Mouse (Mus musculus) MEL-GATA-1-ER (cell line): ENCODE data around the gene Wdr48.

Experiments
- DNase-seq: peaks from one replicate; pipeline ENCODE4 v3.0.0-alpha.2; 2012; ENCODE audit warnings: low read depth; ENCODE audit errors: extremely low read depth

The Wdr48 gene

GRCm38 (mm10) chr9:119969811-119970210 lies 75.1 kb downstream of the Wdr48 start:
- no peak for DNase-seq

- DNase-seq: no peak
These were observed 75.5 kb downstream of the Wdr48 start for GRCm38 (mm10) chr9:119970221-119970620.

- DNase-seq: no peak
These were observed 76.3 kb downstream of the Wdr48 start for GRCm38 (mm10) chr9:119970763-119971656.

- no peak for DNase-seq
These were observed 77.5 kb downstream of the Wdr48 start for GRCm38 (mm10) chr9:119972166-119972565.

GRCm38 (mm10) chr9:119972582-119972981 lies 77.9 kb downstream of the Wdr48 start:
- no peak for DNase-seq

GRCm38 (mm10) chr9:119973281-119973680 lies 78.6 kb downstream of the Wdr48 start:
- DNase-seq: no peak

- no peak for DNase-seq
These were observed 79.3 kb downstream of the Wdr48 start for GRCm38 (mm10) chr9:119973869-119974520.

GRCm38 (mm10) chr9:119974609-119975008 lies 79.9 kb downstream of the Wdr48 start:
- no peak for DNase-seq

GRCm38 (mm10) chr9:119975286-119975685 lies 80.6 kb downstream of the Wdr48 start:
- no peak for DNase-seq
